Mouse (Mus musculus): ENCODE measurements around the gene Exoc3l4. TPM values are rescaled to one million over a fixed set of nuclear protein-coding genes. Genes with fewer than 3 reads are reported as not detected.

The Exoc3l4 gene
- polyA plus RNA-seq (2015; fragmentation: Nextera tagmentation; extraction: Ambion mirVana), result 2.2 and 2.9 TPM in 2 replicates

DNA sequence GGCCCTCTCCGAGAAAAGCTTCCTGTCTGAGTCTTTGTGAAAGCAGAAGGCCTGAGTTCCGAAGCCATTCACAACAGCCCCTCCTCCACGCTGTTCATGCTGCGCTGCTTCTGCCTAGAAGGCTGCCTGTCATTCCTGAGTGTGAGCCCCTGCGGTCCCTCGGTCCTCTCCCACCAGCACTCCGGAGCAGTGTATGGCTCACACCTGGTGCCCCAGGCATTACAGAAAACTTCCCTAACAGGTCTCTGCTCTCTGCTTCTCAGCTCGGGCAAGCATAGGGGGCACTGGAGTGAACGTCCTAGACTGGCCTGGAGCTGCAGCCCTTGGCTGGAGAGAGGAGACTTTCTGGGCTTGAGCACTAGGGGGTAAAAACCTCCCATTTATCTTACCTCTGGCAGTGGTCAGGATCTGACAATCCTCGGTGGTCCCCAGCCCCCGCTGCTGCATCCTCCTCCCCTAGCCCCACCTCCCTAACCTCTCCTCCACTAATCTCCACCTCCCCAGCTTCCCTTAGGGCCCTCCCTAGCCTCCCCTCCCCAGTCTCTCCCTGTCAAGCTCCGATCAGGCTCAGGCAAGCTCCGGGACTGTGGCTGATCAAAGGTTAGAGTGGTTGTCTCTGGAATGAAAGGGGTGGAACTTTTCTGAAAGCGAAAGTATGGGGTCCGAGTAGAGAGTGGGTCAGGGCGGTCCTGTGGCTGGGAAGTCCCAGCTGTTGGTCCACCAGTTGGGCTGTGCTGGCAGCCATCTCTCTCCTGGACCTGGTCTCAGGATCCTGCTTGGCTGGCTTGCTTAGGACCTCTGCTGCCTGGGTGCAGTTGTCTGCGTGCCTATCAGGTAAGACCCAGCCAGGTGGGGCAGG lies at the start of gene Exoc3l4:
Gene Exoc3l4 (plus strand): TSS at position 97 of the 859 bp plus-strand sequence.
- Histone ChIP-seq H3K4me2 (peak within 1 kb of the TSS; percentile 45), H3K36me3 (no peaks in the 10 kb centered on the region), H3K4me3 (no peak within 1 kb of the TSS), H3K27me3 (peaks cover 17% of the 10 kb centered on the region), H3K9me3 (no peaks in the 10 kb centered on the region), H3K4me1 (replicated peaks) (peaks cover 19% of the 10 kb centered on the region), H3K9ac (no peak within 1 kb of the TSS), H3K27ac (replicated peaks) (no peak within 1 kb of the TSS)
- no peak for ATAC-seq (ENCODE audit: low FRiP score, low read depth)
- 6% methylated on average over 17 of the region's 17 CpGs for WGBS

DNA sequence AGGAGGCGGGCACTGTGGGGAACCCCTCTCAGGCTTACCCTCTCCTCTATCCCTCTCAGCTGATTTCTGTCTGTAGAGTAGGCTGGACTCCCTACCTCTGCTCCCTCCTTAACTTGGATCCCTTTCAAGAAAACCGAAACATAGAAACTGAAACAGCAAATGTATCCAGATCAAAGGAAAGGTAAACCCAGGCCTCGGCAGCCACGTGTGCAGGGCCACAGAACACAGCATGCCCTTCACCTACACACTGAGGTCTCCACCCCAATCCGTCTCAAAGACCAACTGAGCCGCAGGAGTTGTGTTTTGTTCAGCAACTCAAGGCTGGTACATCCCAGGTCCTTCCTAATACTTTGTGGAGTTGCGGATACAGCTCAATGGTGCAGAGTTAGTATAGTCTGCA lies 49.8 kb upstream of the Exoc3l4 start:
- 83% methylated on average over 7 of the region's 7 CpGs for WGBS

DNA sequence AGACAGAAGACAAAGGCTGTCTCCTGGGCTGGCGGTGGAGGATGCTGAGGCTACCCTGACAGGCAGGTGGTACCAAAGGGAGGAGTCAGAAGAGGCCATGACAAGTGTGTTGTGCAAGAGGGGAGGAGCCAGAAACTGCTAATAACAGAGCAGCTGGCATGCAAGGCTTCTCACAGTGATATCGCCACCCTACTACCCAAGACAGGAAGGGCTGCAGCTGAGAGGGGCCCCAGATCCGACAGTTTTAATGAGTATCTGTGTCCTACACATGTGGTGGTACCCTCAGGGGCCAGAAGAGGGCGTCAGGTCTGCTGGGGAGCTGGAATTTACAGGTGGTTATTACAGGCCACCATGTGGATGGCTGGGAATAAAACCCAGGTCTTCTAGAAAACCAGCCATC lies 46.6 kb upstream of the Exoc3l4 start:
- 51% methylated on average over 4 of the region's 4 CpGs for WGBS
- H3K27me3 ChIP-seq, result no peaks in the 10 kb centered on the region
- H3K9me3 ChIP-seq, result no peaks in the 10 kb centered on the region
- no peaks in the 10 kb centered on the region for H3K36me3 ChIP-seq
- no peak overlapping the region for H3K4me2 ChIP-seq
- peaks cover 32% of the 10 kb centered on the region for H3K4me1 ChIP-seq (replicated peaks)
- no peak for ATAC-seq (ENCODE audit: low FRiP score, low read depth)
- no peak overlapping the region for H3K27ac ChIP-seq (replicated peaks)
- no peak overlapping the region for H3K9ac ChIP-seq
- no peak overlapping the region for H3K4me3 ChIP-seq

More for the DNA sequence above, 49.8 kb upstream of the Exoc3l4 start:
- Histone ChIP-seq H3K4me1 (replicated peaks) (peaks cover 36% of the 10 kb centered on the region), H3K4me2 (no peak overlapping the region), H3K36me3 (no peaks in the 10 kb centered on the region), H3K27me3 (no peaks in the 10 kb centered on the region), H3K27ac (replicated peaks) (no peak overlapping the region), H3K4me3 (no peak overlapping the region), H3K9me3 (no peaks in the 10 kb centered on the region), H3K9ac (no peak overlapping the region)
- ATAC-seq (ENCODE audit: low FRiP score, low read depth), result no peak

GRCm38 (mm10) chr12:111371905-111372304 lies 44.9 kb upstream of the Exoc3l4 start:
- H3K4me2 ChIP-seq, result no peak overlapping the region
- H3K36me3 ChIP-seq, result no peaks in the 10 kb centered on the region
- H3K27me3 ChIP-seq, result no peaks in the 10 kb centered on the region
- H3K4me1 ChIP-seq (replicated peaks), result peaks cover 36% of the 10 kb centered on the region
- no peaks in the 10 kb centered on the region for H3K9me3 ChIP-seq
- no peak overlapping the region for H3K9ac ChIP-seq
- H3K27ac ChIP-seq (replicated peaks), result no peak overlapping the region
- no peak for ATAC-seq (ENCODE audit: low FRiP score, low read depth)
- no peak overlapping the region for H3K4me3 ChIP-seq
- WGBS, result 88% methylated on average over 7 of the region's 7 CpGs

- H3K4me2 ChIP-seq, result no peak overlapping the region
- no peak overlapping the region for H3K9ac ChIP-seq
- no peak overlapping the region for H3K4me3 ChIP-seq
- H3K27me3 ChIP-seq, result no peaks in the 10 kb centered on the region
- WGBS, result 71% methylated on average over 6 of the region's 6 CpGs
- H3K27ac ChIP-seq (replicated peaks), result no peak overlapping the region
- H3K9me3 ChIP-seq, result no peaks in the 10 kb centered on the region
- no peaks in the 10 kb centered on the region for H3K36me3 ChIP-seq
- H3K4me1 ChIP-seq (replicated peaks), result peaks cover 37% of the 10 kb centered on the region
- ATAC-seq (ENCODE audit: low FRiP score, low read depth), result no peak
These were observed 43.4 kb upstream of the Exoc3l4 start for GRCm38 (mm10) chr12:111373411-111373810.

- H3K4me1 ChIP-seq (replicated peaks), result peaks cover 33% of the 10 kb centered on the region
These were observed 42.1 kb upstream of the Exoc3l4 start for GRCm38 (mm10) chr12:111374727-111375126.

DNA sequence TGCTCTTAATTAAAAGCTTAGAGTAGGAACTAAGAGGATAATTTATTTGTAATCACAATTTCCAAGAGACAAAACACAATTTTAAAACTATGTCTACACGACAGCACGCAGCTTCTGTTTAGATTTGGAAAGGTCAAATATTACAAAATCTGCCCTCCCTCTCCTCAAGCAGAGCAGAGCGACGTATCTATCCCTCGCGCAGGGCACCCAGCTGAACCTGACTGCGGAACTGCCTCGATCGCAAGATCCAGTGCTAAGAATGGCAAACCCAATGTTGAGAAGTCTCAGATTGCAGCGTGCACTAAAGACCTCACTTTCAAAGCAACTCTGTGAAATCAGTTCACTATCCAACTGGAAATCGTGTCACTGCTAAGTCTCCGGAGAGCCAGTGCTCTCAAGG lies 41.3 kb upstream of the Exoc3l4 start:
- 66% methylated on average over 12 of the region's 12 CpGs for WGBS
- H3K4me1 ChIP-seq (replicated peaks), result peaks cover 33% of the 10 kb centered on the region
- peak overlapping the region; percentile 82 for H3K4me3 ChIP-seq
- no peaks in the 10 kb centered on the region for H3K27me3 ChIP-seq
- H3K36me3 ChIP-seq, result no peaks in the 10 kb centered on the region
- H3K9ac ChIP-seq, result peak overlapping the region; percentile 89
- no peak for ATAC-seq (ENCODE audit: low FRiP score, low read depth)
- H3K27ac ChIP-seq (replicated peaks), result no peak overlapping the region
- peak overlapping the region; percentile 62 for H3K4me2 ChIP-seq
- no peaks in the 10 kb centered on the region for H3K9me3 ChIP-seq

More at GRCm38 (mm10) chr12:111374727-111375126, 42.1 kb upstream of the Exoc3l4 start:
- peak overlapping the region; percentile 62 for H3K4me2 ChIP-seq
- H3K9me3 ChIP-seq, result no peaks in the 10 kb centered on the region
- WGBS, result 79% methylated on average over 10 of the region's 10 CpGs
- no peak for ATAC-seq (ENCODE audit: low FRiP score, low read depth)
- no peaks in the 10 kb centered on the region for H3K27me3 ChIP-seq
- H3K4me3 ChIP-seq, result no peak overlapping the region
- H3K36me3 ChIP-seq, result no peaks in the 10 kb centered on the region
- no peak overlapping the region for H3K27ac ChIP-seq (replicated peaks)
- no peak overlapping the region for H3K9ac ChIP-seq

GRCm38 (mm10) chr12:111376053-111376452 lies 40.8 kb upstream of the Exoc3l4 start:
- WGBS, result 28% methylated on average over 6 of the region's 6 CpGs

GRCm38 (mm10) chr12:111376826-111377331 lies 39.9 kb upstream of the Exoc3l4 start:
- H3K9me3 ChIP-seq, result no peaks in the 10 kb centered on the region

More at GRCm38 (mm10) chr12:111376053-111376452, 40.8 kb upstream of the Exoc3l4 start:
- peak overlapping the region; percentile 82 for H3K4me3 ChIP-seq
- peak overlapping the region; percentile 94; the same call in 1 of the 2 replicates for H3K27ac ChIP-seq (replicated peaks)
- ATAC-seq (ENCODE audit: low FRiP score, low read depth), result no peak
- no peaks in the 10 kb centered on the region for H3K9me3 ChIP-seq
- H3K36me3 ChIP-seq, result no peaks in the 10 kb centered on the region
- peak overlapping the region; percentile 89 for H3K9ac ChIP-seq
- peaks cover 33% of the 10 kb centered on the region for H3K4me1 ChIP-seq (replicated peaks)
- no peaks in the 10 kb centered on the region for H3K27me3 ChIP-seq
- peak overlapping the region; percentile 62 for H3K4me2 ChIP-seq

GRCm38 (mm10) chr12:111377376-111377973 lies 39.3 kb upstream of the Exoc3l4 start, which contains the start of gene Cdc42bpb:
Gene Cdc42bpb (minus strand): TSS chr12:111377718.
- Histone ChIP-seq H3K4me2 (peak within 1 kb of the TSS; percentile 62), H3K36me3 (no peaks in the 10 kb centered on the region), H3K27ac (replicated peaks) (peak within 1 kb of the TSS; percentile 94), H3K4me3 (peak within 1 kb of the TSS; percentile 82), H3K4me1 (replicated peaks) (peaks cover 33% of the 10 kb centered on the region), H3K9ac (peak within 1 kb of the TSS; percentile 89), H3K27me3 (no peaks in the 10 kb centered on the region), H3K9me3 (no peaks in the 10 kb centered on the region)
- peak; percentile 96 for ATAC-seq (ENCODE audit: low FRiP score, low read depth)
- under 1% methylated on average over 49 of the region's 94 CpGs for WGBS

More at GRCm38 (mm10) chr12:111376826-111377331, 39.9 kb upstream of the Exoc3l4 start:
- no peaks in the 10 kb centered on the region for H3K36me3 ChIP-seq
- 0% methylated on average over 49 of the region's 49 CpGs for WGBS
- H3K4me3 ChIP-seq, result peak overlapping the region; percentile 82
- peaks cover 33% of the 10 kb centered on the region for H3K4me1 ChIP-seq (replicated peaks)
- ATAC-seq (ENCODE audit: low FRiP score, low read depth), result peak; percentile 10; the same call in 1 of the 2 replicates
- H3K4me2 ChIP-seq, result peak overlapping the region; percentile 62
- H3K27me3 ChIP-seq, result no peaks in the 10 kb centered on the region
- peak overlapping the region; percentile 89 for H3K9ac ChIP-seq
- peak overlapping the region; percentile 94 for H3K27ac ChIP-seq (replicated peaks)

- peak; percentile 83 for ATAC-seq (ENCODE audit: low FRiP score, low read depth)
- peak overlapping the region; percentile 89 for H3K9ac ChIP-seq
- H3K4me1 ChIP-seq (replicated peaks), result peaks cover 33% of the 10 kb centered on the region
- H3K4me2 ChIP-seq, result peak overlapping the region; percentile 62
- no peaks in the 10 kb centered on the region for H3K9me3 ChIP-seq
- no peaks in the 10 kb centered on the region for H3K36me3 ChIP-seq
- H3K27me3 ChIP-seq, result no peaks in the 10 kb centered on the region
- H3K27ac ChIP-seq (replicated peaks), result peak overlapping the region; percentile 94
- H3K4me3 ChIP-seq, result peak overlapping the region; percentile 82
- WGBS, result under 1% methylated on average over 32 of the region's 32 CpGs
These were observed 38.8 kb upstream of the Exoc3l4 start for GRCm38 (mm10) chr12:111377986-111378490.

Data from hindbrain, embryonic 15.5 days (tissue).